Mouse (Mus musculus): ENCODE measurements around the gene Ascl5. TPM values are rescaled to one million over a fixed set of nuclear protein-coding genes. Genes with fewer than 3 reads are reported as not detected.
A peak's percentile ranks its signal among the peaks of the same experiment; 100 is the strongest.

Ascl5 gene
- polyA plus RNA-seq, 1 experiment from 2014 or later, result not detected

DNA sequence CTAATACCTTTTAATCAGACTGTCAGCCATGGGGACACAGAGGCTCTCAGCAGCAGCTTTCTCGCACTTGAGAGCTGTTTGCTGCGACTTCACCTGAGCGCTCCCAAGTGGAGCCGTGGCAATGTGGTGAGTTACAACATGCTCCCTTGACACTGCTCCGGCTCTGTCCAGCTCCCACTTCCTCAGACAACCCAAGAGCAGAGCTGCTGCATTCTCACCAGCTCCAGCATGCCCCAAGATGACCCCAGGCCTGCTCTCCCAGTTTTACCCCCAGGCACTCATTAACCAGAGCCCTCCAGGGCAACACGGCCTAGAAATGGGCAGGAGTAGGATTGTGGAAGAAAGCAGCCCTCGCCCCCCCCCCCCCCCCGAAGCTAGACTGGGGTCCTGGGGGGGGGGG lies 18.9 kb upstream of the Ascl5 start:
- Histone ChIP-seq H3K4me1 (replicated peaks; ENCODE audit: control insufficient read depth, insufficient read depth, low read length) (no peaks in the 10 kb centered on the region), H3K4me2 (replicated peaks; ENCODE audit: low read depth) (no peak overlapping the region), H3K4me3 (ENCODE audit: low read depth, low read length) (no peak overlapping the region), H3K27ac (ENCODE audit: low read depth, low read length) (no peak overlapping the region; the same call in 1 of the 2 replicates), H3K27me3 (replicated peaks; ENCODE audit: control insufficient read depth, insufficient read depth, low read length) (no peaks in the 10 kb centered on the region), H3K36me3 (ENCODE audit: control insufficient read depth, insufficient read depth) (peaks cover 67% of the 10 kb centered on the region), H3K9ac (ENCODE audit: low read depth, low read length) (no peak overlapping the region), H3K9me3 (ENCODE audit: control insufficient read depth) (no peaks in the 10 kb centered on the region)
- no peak for TF ChIP-seq CTCF (IDR thresholded peaks at IDR 0.05; ENCODE audit: low read depth)
- no peak for ATAC-seq
- WGBS, result 75% methylated on average over 6 of the region's 8 CpGs

- H3K27ac ChIP-seq (ENCODE audit: low read depth, low read length), result no peak overlapping the region
- H3K9ac ChIP-seq (ENCODE audit: low read depth, low read length), result no peak overlapping the region
- ATAC-seq, result no peak
- peaks cover 54% of the 10 kb centered on the region for H3K36me3 ChIP-seq (ENCODE audit: control insufficient read depth, insufficient read depth)
- no peaks in the 10 kb centered on the region for H3K4me1 ChIP-seq (replicated peaks; ENCODE audit: control insufficient read depth, insufficient read depth, low read length)
- H3K27me3 ChIP-seq (replicated peaks; ENCODE audit: control insufficient read depth, insufficient read depth, low read length), result no peaks in the 10 kb centered on the region
- no peaks in the 10 kb centered on the region for H3K9me3 ChIP-seq (ENCODE audit: control insufficient read depth)
- 57% methylated on average over 7 of the region's 7 CpGs for WGBS
- no peak overlapping the region for H3K4me3 ChIP-seq (ENCODE audit: low read depth, low read length)
- no peak for TF ChIP-seq CTCF (IDR thresholded peaks at IDR 0.05; ENCODE audit: low read depth)
- H3K4me2 ChIP-seq (replicated peaks; ENCODE audit: low read depth), result no peak overlapping the region
These were observed 17.6 kb upstream of the Ascl5 start for GRCm38 (mm10) chr1:136032961-136033360.

DNA sequence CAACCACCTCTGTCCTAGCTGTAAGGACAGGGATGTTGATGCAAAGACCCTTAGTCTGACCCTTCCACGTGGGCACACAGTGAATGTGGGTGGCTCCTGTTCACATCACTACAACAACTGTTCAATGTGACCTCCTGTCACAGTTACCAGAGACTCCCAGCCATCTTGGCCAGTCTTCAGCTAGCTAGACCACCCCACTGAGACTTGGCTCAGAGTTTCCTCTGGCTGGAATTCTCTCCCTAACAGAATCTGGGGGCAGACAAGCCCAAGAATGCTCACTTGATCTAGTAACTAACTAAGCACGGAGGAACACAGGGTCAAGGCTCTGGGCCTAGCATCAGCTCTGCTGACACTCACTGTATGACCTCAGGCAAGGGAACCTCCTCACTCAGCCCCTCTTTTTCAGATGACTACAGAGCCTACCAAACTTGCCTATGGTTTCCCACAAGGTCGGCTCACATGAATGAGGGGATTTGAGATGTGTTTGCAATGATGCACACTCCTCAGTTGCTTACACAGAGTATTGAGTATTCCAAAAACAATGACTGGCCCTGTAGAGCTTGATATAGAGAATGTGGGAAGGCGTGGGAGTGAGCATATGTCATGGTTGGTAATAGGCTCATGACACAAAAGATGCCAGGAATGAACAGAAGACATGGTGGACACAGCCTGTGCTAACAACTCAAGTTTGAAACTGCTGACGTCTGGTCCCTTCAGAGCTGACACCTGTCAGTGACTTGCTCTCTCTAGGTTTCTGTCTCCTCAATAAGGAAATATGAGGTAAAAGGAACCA lies 11.7 kb upstream of the Ascl5 start:
- 0 out of 2 replicates have a peak, but pooled peaks cover 15% of the 10 kb centered on the region for H3K27me3 ChIP-seq (replicated peaks; ENCODE audit: control insufficient read depth, insufficient read depth, low read length)
- WGBS, result 86% methylated on average over 5 of the region's 5 CpGs
- H3K4me1 ChIP-seq (replicated peaks; ENCODE audit: control insufficient read depth, insufficient read depth, low read length), result no peaks in the 10 kb centered on the region

GRCm38 (mm10) chr1:136040452-136040851 lies 10.2 kb upstream of the Ascl5 start:
- WGBS, result 19% methylated on average over 11 of the region's 11 CpGs
- no peak for TF ChIP-seq CTCF (IDR thresholded peaks at IDR 0.05; ENCODE audit: low read depth)
- H3K36me3 ChIP-seq (ENCODE audit: control insufficient read depth, insufficient read depth), result peaks cover 3% of the 10 kb centered on the region; the same call in 1 of the 2 replicates
- H3K4me2 ChIP-seq (replicated peaks; ENCODE audit: low read depth), result no peak overlapping the region
- no peak overlapping the region for H3K4me3 ChIP-seq (ENCODE audit: low read depth, low read length)
- no peak for ATAC-seq
- H3K9ac ChIP-seq (ENCODE audit: low read depth, low read length), result no peak overlapping the region
- 0 out of 2 replicates have a peak, but pooled peaks cover 15% of the 10 kb centered on the region for H3K27me3 ChIP-seq (replicated peaks; ENCODE audit: control insufficient read depth, insufficient read depth, low read length)
- no peak overlapping the region for H3K27ac ChIP-seq (ENCODE audit: low read depth, low read length)
- no peaks in the 10 kb centered on the region for H3K9me3 ChIP-seq (ENCODE audit: control insufficient read depth)
- H3K4me1 ChIP-seq (replicated peaks; ENCODE audit: control insufficient read depth, insufficient read depth, low read length), result no peaks in the 10 kb centered on the region

More for the DNA sequence above, 11.7 kb upstream of the Ascl5 start:
- H3K4me2 ChIP-seq (replicated peaks; ENCODE audit: low read depth), result no peak overlapping the region
- no peak overlapping the region for H3K4me3 ChIP-seq (ENCODE audit: low read depth, low read length)
- no peak for TF ChIP-seq CTCF (IDR thresholded peaks at IDR 0.05; ENCODE audit: low read depth)
- no peak overlapping the region for H3K27ac ChIP-seq (ENCODE audit: low read depth, low read length)
- no peak overlapping the region for H3K9ac ChIP-seq (ENCODE audit: low read depth, low read length)
- no peaks in the 10 kb centered on the region for H3K9me3 ChIP-seq (ENCODE audit: control insufficient read depth)
- ATAC-seq, result no peak
- peaks cover 13% of the 10 kb centered on the region; the same call in 1 of the 2 replicates for H3K36me3 ChIP-seq (ENCODE audit: control insufficient read depth, insufficient read depth)

GRCm38 (mm10) chr1:136040874-136041273 lies 9.7 kb upstream of the Ascl5 start:
- no peaks in the 10 kb centered on the region for H3K36me3 ChIP-seq (ENCODE audit: control insufficient read depth, insufficient read depth)
- H3K4me1 ChIP-seq (replicated peaks; ENCODE audit: control insufficient read depth, insufficient read depth, low read length), result no peaks in the 10 kb centered on the region
- no peak overlapping the region for H3K4me3 ChIP-seq (ENCODE audit: low read depth, low read length)
- H3K9ac ChIP-seq (ENCODE audit: low read depth, low read length), result no peak overlapping the region
- no peak overlapping the region for H3K27ac ChIP-seq (ENCODE audit: low read depth, low read length)
- TF ChIP-seq CTCF (IDR thresholded peaks at IDR 0.05; ENCODE audit: low read depth), result no peak
- no peak for ATAC-seq
- 12% methylated on average over 4 of the region's 4 CpGs for WGBS
- H3K4me2 ChIP-seq (replicated peaks; ENCODE audit: low read depth), result no peak overlapping the region
- 0 out of 2 replicates have a peak, but pooled peaks cover 15% of the 10 kb centered on the region for H3K27me3 ChIP-seq (replicated peaks; ENCODE audit: control insufficient read depth, insufficient read depth, low read length)
- no peaks in the 10 kb centered on the region for H3K9me3 ChIP-seq (ENCODE audit: control insufficient read depth)

GRCm38 (mm10) chr1:136045774-136046173 lies 4.8 kb upstream of the Ascl5 start:
- Histone ChIP-seq H3K36me3 (ENCODE audit: control insufficient read depth, insufficient read depth) (no peaks in the 10 kb centered on the region), H3K27me3 (replicated peaks; ENCODE audit: control insufficient read depth, insufficient read depth, low read length) (peaks cover 38% of the 10 kb centered on the region), H3K9me3 (ENCODE audit: control insufficient read depth) (no peaks in the 10 kb centered on the region), H3K27ac (ENCODE audit: low read depth, low read length) (no peak overlapping the region), H3K9ac (ENCODE audit: low read depth, low read length) (no peak overlapping the region), H3K4me3 (ENCODE audit: low read depth, low read length) (no peak overlapping the region), H3K4me2 (replicated peaks; ENCODE audit: low read depth) (no peak overlapping the region), H3K4me1 (replicated peaks; ENCODE audit: control insufficient read depth, insufficient read depth, low read length) (no peaks in the 10 kb centered on the region)
- TF ChIP-seq CTCF (IDR thresholded peaks at IDR 0.05; ENCODE audit: low read depth), result peak; percentile 83
- 20% methylated on average over 4 of the region's 4 CpGs for WGBS
- ATAC-seq, result no peak
